Mouse (Mus musculus): ENCODE measurements around the gene Bdkrb2. TPM values are rescaled to one million over a fixed set of nuclear protein-coding genes. Genes with fewer than 3 reads are reported as not detected.

The Bdkrb2 gene
- polyA plus RNA-seq, 1 experiment from 2014 or later, result 0.39 TPM

DNA sequence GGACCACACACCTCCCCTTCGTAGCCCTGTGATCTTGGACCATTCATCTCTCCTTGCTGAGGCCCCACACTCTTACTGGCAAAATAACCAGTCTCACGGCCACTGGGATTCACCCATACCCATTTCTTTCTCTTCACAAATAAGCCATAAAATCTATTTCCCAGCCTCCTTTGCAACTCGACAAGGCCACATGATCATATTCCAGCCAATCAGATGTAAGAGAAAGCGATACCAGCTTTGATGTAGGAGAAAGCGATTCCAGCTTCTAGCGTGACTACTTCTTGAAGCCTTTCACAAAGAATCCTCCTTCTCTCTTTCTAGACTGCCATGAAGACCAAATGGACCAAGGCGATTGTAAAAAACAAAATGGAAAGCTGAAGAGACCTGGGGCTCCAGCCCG lies 19.9 kb upstream of the Bdkrb2 start:
- Histone ChIP-seq H3K36me3 (ENCODE audit: control insufficient read depth, insufficient read depth, low read length) (no peaks in the 10 kb centered on the region), H3K27ac (ENCODE audit: low read depth, low read length) (no peak overlapping the region), H3K27me3 (ENCODE audit: control insufficient read depth, insufficient read depth, low read length) (no peaks in the 10 kb centered on the region), H3K4me2 (ENCODE audit: low read depth, low read length, severe bottlenecking) (no peak overlapping the region), H3K9ac (ENCODE audit: low read length) (no peak overlapping the region), H3K4me3 (ENCODE audit: low read depth, low read length) (no peak overlapping the region), H3K9me3 (ENCODE audit: control insufficient read depth, low read length) (no peaks in the 10 kb centered on the region), H3K4me1 (replicated peaks; ENCODE audit: control insufficient read depth, insufficient read depth, low read length) (no peaks in the 10 kb centered on the region; the same call in 1 of the 2 replicates)
- no peak for DNase-seq (ENCODE audit: low spot score)
- WGBS, result 89% methylated on average over 8 of the region's 8 CpGs
- no peak for ATAC-seq (replicated peaks; ENCODE audit: low FRiP score)

DNA sequence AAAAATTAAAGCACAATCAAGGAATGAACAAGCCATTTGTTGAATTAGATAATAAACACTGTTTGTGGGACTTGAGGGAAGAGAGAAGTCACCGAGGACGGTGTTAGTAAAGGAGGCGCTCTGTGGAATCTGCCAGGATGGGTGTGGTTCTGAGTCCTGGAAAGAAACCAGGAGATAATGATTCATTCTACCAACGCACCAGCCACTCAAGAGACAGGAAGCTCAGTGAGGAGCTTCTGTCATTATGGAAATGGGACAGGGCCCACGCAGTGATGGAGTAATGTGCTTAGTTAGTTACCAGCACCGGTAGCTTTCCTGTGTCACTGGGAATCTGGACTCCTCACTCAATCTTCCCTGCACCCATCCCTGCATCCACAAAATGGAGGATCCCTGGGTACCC lies 19.3 kb upstream of the Bdkrb2 start:
- Histone ChIP-seq H3K4me2 (ENCODE audit: low read depth, low read length, severe bottlenecking) (no peak overlapping the region), H3K27ac (ENCODE audit: low read depth, low read length) (no peak overlapping the region), H3K4me3 (ENCODE audit: low read depth, low read length) (no peak overlapping the region), H3K9ac (ENCODE audit: low read length) (no peak overlapping the region), H3K36me3 (ENCODE audit: control insufficient read depth, insufficient read depth, low read length) (no peaks in the 10 kb centered on the region), H3K27me3 (ENCODE audit: control insufficient read depth, insufficient read depth, low read length) (no peaks in the 10 kb centered on the region), H3K9me3 (ENCODE audit: control insufficient read depth, low read length) (no peaks in the 10 kb centered on the region), H3K4me1 (replicated peaks; ENCODE audit: control insufficient read depth, insufficient read depth, low read length) (no peaks in the 10 kb centered on the region; the same call in 1 of the 2 replicates)
- DNase-seq (ENCODE audit: low spot score), result no peak
- 87% methylated on average over 6 of the region's 6 CpGs for WGBS
- ATAC-seq (replicated peaks; ENCODE audit: low FRiP score), result no peak

DNA sequence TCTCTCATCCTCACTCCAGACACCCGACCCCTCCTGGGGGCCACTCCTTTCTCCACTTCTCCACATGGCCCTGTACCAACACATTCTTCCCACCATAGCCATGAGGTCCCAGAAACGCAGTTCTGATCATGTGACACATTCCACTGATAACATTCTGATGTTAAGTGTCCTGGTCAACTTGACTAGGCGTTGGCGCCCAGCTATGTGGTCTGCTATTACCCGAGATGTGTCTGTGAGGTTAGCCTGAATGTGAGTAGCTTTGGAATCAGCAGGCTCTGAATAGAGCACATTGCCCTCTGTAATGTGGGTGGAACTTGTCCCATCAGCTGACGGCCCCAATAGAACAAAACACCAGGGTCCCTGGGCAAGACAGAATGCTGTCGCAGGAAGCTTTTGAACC lies 18.2 kb upstream of the Bdkrb2 start:
- no peak for ATAC-seq (replicated peaks; ENCODE audit: low FRiP score)
- no peak for DNase-seq (ENCODE audit: low spot score)
- 86% methylated on average over 7 of the region's 7 CpGs for WGBS

DNA sequence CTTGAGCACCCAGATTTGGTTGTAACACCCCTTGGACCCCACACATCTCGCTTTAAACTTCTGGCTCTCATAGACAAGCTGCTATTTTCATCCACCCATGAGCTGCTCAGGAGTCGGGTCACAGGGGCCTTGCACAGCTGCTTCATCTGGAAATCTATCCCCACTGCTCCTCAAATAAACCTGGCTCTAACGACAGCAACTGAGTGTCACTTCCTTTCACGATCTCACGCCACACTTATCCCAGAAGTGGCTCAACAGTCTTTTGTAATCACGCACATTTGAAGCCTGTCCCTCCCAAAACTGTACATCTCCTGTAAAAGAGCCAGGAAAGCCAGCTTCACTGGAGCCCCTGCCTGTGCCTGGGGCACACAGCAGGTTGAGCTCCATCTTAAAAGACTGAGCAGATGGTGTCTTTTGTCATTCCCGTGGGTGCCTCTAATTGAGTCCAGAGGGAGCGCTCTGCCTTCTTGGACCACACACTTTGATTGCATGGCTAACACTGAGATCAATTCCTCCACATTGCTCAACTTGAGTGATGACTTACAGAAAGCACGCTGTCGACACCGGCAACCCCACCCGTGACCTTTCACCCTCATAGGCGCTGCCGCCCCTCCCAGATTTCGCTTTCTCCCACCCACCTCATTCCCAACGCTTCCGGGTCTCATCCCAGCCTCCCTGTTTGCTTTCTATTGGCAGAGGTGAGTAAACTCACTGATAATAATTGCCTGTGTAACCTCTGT lies 17.2 kb upstream of the Bdkrb2 start:
- no peak for ATAC-seq (replicated peaks; ENCODE audit: low FRiP score)
- 50% methylated on average over 17 of the region's 17 CpGs for WGBS
- Histone ChIP-seq H3K9me3 (ENCODE audit: control insufficient read depth, low read length) (no peaks in the 10 kb centered on the region), H3K27me3 (ENCODE audit: control insufficient read depth, insufficient read depth, low read length) (no peaks in the 10 kb centered on the region), H3K36me3 (ENCODE audit: control insufficient read depth, insufficient read depth, low read length) (no peaks in the 10 kb centered on the region), H3K27ac (ENCODE audit: low read depth, low read length) (no peak overlapping the region), H3K9ac (ENCODE audit: low read length) (no peak overlapping the region), H3K4me3 (ENCODE audit: low read depth, low read length) (no peak overlapping the region), H3K4me2 (ENCODE audit: low read depth, low read length, severe bottlenecking) (no peak overlapping the region), H3K4me1 (replicated peaks; ENCODE audit: control insufficient read depth, insufficient read depth, low read length) (no peaks in the 10 kb centered on the region; the same call in 1 of the 2 replicates)
- no peak for DNase-seq (ENCODE audit: low spot score)

More for the DNA sequence above, 18.2 kb upstream of the Bdkrb2 start:
- H3K4me3 ChIP-seq (ENCODE audit: low read depth, low read length), result no peak overlapping the region
- no peak overlapping the region for H3K9ac ChIP-seq (ENCODE audit: low read length)
- H3K4me2 ChIP-seq (ENCODE audit: low read depth, low read length, severe bottlenecking), result no peak overlapping the region
- no peaks in the 10 kb centered on the region for H3K27me3 ChIP-seq (ENCODE audit: control insufficient read depth, insufficient read depth, low read length)
- no peaks in the 10 kb centered on the region for H3K9me3 ChIP-seq (ENCODE audit: control insufficient read depth, low read length)
- H3K36me3 ChIP-seq (ENCODE audit: control insufficient read depth, insufficient read depth, low read length), result no peaks in the 10 kb centered on the region
- H3K4me1 ChIP-seq (replicated peaks; ENCODE audit: control insufficient read depth, insufficient read depth, low read length), result no peaks in the 10 kb centered on the region; the same call in 1 of the 2 replicates
- no peak overlapping the region for H3K27ac ChIP-seq (ENCODE audit: low read depth, low read length)

DNA sequence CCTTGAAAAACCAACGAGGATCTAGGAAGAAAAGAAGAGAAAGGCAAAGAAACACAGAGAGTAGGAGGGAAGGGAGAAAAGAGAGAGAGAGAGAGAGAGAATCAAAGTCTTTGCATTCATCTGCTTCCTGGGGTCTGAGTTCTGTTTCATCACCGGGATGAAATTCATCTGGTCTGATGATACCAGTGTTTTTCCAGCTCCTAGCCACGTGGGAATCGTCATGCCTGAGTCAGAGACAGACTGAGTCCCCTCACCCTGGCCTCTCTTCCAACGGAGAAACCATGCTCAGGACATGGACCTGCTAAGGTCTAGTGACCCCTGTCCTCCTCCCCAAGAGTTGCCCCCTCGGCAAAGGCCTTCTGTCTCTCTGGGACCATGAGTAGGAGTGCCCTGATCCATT lies 16.5 kb upstream of the Bdkrb2 start:
- ATAC-seq (replicated peaks; ENCODE audit: low FRiP score) (no peak), DNase-seq (ENCODE audit: low spot score) (no peak)
- Histone ChIP-seq H3K4me1 (replicated peaks; ENCODE audit: control insufficient read depth, insufficient read depth, low read length) (no peaks in the 10 kb centered on the region; the same call in 1 of the 2 replicates), H3K4me3 (ENCODE audit: low read depth, low read length) (no peak overlapping the region), H3K27me3 (ENCODE audit: control insufficient read depth, insufficient read depth, low read length) (no peaks in the 10 kb centered on the region), H3K9ac (ENCODE audit: low read length) (no peak overlapping the region), H3K27ac (ENCODE audit: low read depth, low read length) (no peak overlapping the region), H3K4me2 (ENCODE audit: low read depth, low read length, severe bottlenecking) (no peak overlapping the region), H3K9me3 (ENCODE audit: control insufficient read depth, low read length) (no peaks in the 10 kb centered on the region), H3K36me3 (ENCODE audit: control insufficient read depth, insufficient read depth, low read length) (no peaks in the 10 kb centered on the region)
- WGBS, result 68% methylated on average over 6 of the region's 6 CpGs

DNA sequence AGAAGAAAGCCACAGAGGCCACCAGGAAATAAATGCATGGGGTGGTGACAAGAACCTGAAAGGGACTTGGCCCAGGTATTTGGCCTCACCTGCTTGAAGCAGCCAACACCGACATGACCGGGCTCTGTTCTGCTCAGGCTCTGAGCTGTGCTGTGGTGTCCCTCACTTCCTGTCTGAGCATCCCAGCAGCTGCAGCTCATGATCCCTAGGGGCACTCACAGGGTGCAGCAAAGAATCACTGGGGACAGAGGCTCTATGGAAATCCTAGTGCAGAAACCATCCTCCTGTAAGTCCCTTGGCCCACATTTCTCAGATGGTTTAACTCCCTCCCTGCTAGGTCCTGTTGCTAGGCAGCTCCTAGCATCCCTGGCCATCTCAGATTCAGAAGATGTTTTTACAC lies 15.9 kb upstream of the Bdkrb2 start:
- ATAC-seq (replicated peaks; ENCODE audit: low FRiP score) (no peak), DNase-seq (ENCODE audit: low spot score) (no peak)
- H3K9ac ChIP-seq (ENCODE audit: low read length), result no peak overlapping the region
- no peak overlapping the region for H3K27ac ChIP-seq (ENCODE audit: low read depth, low read length)
- H3K4me2 ChIP-seq (ENCODE audit: low read depth, low read length, severe bottlenecking), result no peak overlapping the region
- H3K27me3 ChIP-seq (ENCODE audit: control insufficient read depth, insufficient read depth, low read length), result no peaks in the 10 kb centered on the region
- no peak overlapping the region for H3K4me3 ChIP-seq (ENCODE audit: low read depth, low read length)
- H3K36me3 ChIP-seq (ENCODE audit: control insufficient read depth, insufficient read depth, low read length), result no peaks in the 10 kb centered on the region
- H3K9me3 ChIP-seq (ENCODE audit: control insufficient read depth, low read length), result no peaks in the 10 kb centered on the region
- H3K4me1 ChIP-seq (replicated peaks; ENCODE audit: control insufficient read depth, insufficient read depth, low read length), result no peaks in the 10 kb centered on the region; the same call in 1 of the 2 replicates
- WGBS, result 92% methylated on average over 2 of the region's 2 CpGs

DNA sequence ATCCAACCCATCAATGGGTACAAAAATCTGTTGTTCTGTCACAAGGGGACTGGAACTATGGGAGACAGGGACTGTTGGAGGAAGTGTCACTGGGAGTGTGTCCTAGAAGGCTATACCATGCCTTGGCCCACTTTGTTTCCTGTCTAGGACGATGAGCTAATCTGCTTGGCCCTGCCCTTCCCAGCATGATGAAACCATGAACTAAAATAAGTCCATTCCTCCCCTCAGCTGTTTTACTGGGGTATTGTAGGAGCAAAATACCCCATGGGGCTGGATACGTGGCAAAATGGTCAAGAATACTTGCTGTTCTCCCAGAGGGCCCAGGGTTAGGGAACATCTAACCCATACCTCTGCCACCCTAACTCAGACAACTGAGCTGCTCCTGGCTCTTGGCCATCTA lies 15.0 kb upstream of the Bdkrb2 start:
- DNase-seq (ENCODE audit: low spot score), result no peak
- WGBS, result 76% methylated on average over 2 of the region's 2 CpGs
- no peak overlapping the region for H3K27ac ChIP-seq (ENCODE audit: low read depth, low read length)
- no peak for ATAC-seq (replicated peaks; ENCODE audit: low FRiP score)
- no peak overlapping the region for H3K9ac ChIP-seq (ENCODE audit: low read length)
- no peak overlapping the region for H3K4me3 ChIP-seq (ENCODE audit: low read depth, low read length)
- H3K27me3 ChIP-seq (ENCODE audit: control insufficient read depth, insufficient read depth, low read length), result no peaks in the 10 kb centered on the region
- H3K9me3 ChIP-seq (ENCODE audit: control insufficient read depth, low read length), result no peaks in the 10 kb centered on the region
- H3K4me1 ChIP-seq (replicated peaks; ENCODE audit: control insufficient read depth, insufficient read depth, low read length), result no peaks in the 10 kb centered on the region; the same call in 1 of the 2 replicates
- no peak overlapping the region for H3K4me2 ChIP-seq (ENCODE audit: low read depth, low read length, severe bottlenecking)
- H3K36me3 ChIP-seq (ENCODE audit: control insufficient read depth, insufficient read depth, low read length), result no peaks in the 10 kb centered on the region

DNA sequence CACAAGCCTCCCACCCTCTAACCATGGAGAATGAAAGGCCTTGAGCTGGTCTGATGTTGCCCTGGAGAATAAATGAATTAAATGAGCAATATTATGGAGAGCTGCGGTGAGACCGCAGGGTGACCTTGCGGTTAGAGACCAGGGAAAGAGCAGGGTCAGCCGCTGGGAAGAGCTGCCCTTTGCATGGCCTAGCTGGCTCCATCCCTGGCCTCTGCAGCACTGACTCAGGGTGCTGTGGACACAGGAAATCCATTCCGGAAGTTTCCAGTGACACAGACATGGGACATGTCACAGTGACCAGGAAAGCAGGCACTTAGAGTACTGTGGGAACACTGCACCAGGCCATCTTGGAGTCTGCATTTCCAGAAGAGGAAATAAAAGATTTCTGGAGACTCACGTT lies 14.1 kb upstream of the Bdkrb2 start:
- Histone ChIP-seq H3K9me3 (ENCODE audit: control insufficient read depth, low read length) (no peaks in the 10 kb centered on the region), H3K27ac (ENCODE audit: low read depth, low read length) (no peak overlapping the region), H3K4me3 (ENCODE audit: low read depth, low read length) (no peak overlapping the region), H3K9ac (ENCODE audit: low read length) (no peak overlapping the region), H3K36me3 (ENCODE audit: control insufficient read depth, insufficient read depth, low read length) (no peaks in the 10 kb centered on the region), H3K4me1 (replicated peaks; ENCODE audit: control insufficient read depth, insufficient read depth, low read length) (no peaks in the 10 kb centered on the region; the same call in 1 of the 2 replicates), H3K4me2 (ENCODE audit: low read depth, low read length, severe bottlenecking) (no peak overlapping the region), H3K27me3 (ENCODE audit: control insufficient read depth, insufficient read depth, low read length) (no peaks in the 10 kb centered on the region)
- ATAC-seq (replicated peaks; ENCODE audit: low FRiP score) (no peak), DNase-seq (ENCODE audit: low spot score) (no peak)
- 89% methylated on average over 6 of the region's 6 CpGs for WGBS
